Mouse (Mus musculus) forebrain, embryonic 14.5 days (tissue): Measurements from ENCODE around the gene Col23a1. TPM values are rescaled to one million over a fixed set of nuclear protein-coding genes. Genes with fewer than 3 reads are reported as not detected.

Experiments
- ATAC-seq: fragments of 200-750 bp; cut with Nextera tagmentation; 2 replicates; pipeline ENCODE4 v1.8.0; 2017; ENCODE audit warnings: mild to moderate bottlenecking, moderate library complexity
- DNase-seq: peaks from one replicate; pipeline ENCODE4 v3.0.0-alpha.2; 2015; ENCODE audit warnings: low spot score
- H3K27ac ChIP-seq: fragments of 300-500 bp; sonication (generic); 2 replicates; pipeline ENCODE4 v1.5.1; 2014; ENCODE audit warnings: low read depth, mild to moderate bottlenecking, control low read depth, low read length, moderate library complexity
- H3K27me3 ChIP-seq: fragments of 300-500 bp; sonication (generic); replicated peaks from 2 replicates; pipeline ENCODE4 v1.6.1; 2014; ENCODE audit warnings: low read length, control low read depth, mixed read lengths; ENCODE audit not compliant: control insufficient read depth, insufficient read depth
- H3K36me3 ChIP-seq: fragments of 300-500 bp; sonication (generic); 2 replicates; pipeline ENCODE4 v1.6.1; 2014; ENCODE audit warnings: low read length, control low read depth; ENCODE audit not compliant: control insufficient read depth, insufficient read depth
- H3K4me1 ChIP-seq: fragments of 300-500 bp; sonication (generic); 2 replicates; pipeline ENCODE4 v1.6.1; 2014; ENCODE audit warnings: antibody characterized with exemption, low read length, control low read depth; ENCODE audit not compliant: control insufficient read depth, insufficient read depth
- H3K4me2 ChIP-seq: fragments of 300-500 bp; sonication (generic); 2 replicates; pipeline ENCODE4 v1.6.1; 2014; ENCODE audit warnings: mild to moderate bottlenecking, control low read depth, low read length
- H3K4me3 ChIP-seq: fragments of 300-500 bp; sonication (generic); 2 replicates; pipeline ENCODE4 v1.5.1; 2014; ENCODE audit warnings: low read depth, low read length, control low read depth
- H3K9ac ChIP-seq: fragments of 300-500 bp; sonication (generic); 2 replicates; pipeline ENCODE4 v1.6.1; 2014; ENCODE audit warnings: mild to moderate bottlenecking, low read length, control low read depth, moderate library complexity
- H3K9me3 ChIP-seq: fragments of 300-500 bp; sonication (generic); replicated peaks from 2 replicates; pipeline ENCODE4 v1.6.1; 2016; ENCODE audit warnings: low read length, control low read depth, mixed read lengths; ENCODE audit not compliant: control insufficient read depth
- WGBS: fragments of 180-500 bp; shearing (Covaris S2); extraction: QIAGEN DNeasy Blood & Tissue Kit; methylation state at CpG from one replicate; pipeline ENCODE4 v1.1.7; 2014; 5-methylcytosine and 5-hydroxymethylcytosine counted together
- polyA plus RNA-seq: library from polyadenylated mRNA; unstranded; fragments of >200 nt; fragmentation: Nextera tagmentation; extraction: Ambion mirVana; gene quantifications from 2 replicates; pipeline ENCODE4 v1.2.1, GENCODE M21; 2014

Col23a1 gene
- polyA plus RNA-seq, 1 experiment from 2014 or later: 2.5 TPM

- no peaks in the 10 kb centered on the region for H3K36me3 ChIP-seq
- no peak overlapping the region for H3K27ac ChIP-seq
- WGBS: 73% methylated on average over 7 of the region's 7 CpGs
- H3K4me2 ChIP-seq: no peak overlapping the region
- H3K9me3 ChIP-seq: no peaks in the 10 kb centered on the region; the same call in 1 of the 2 replicates
- H3K27me3 ChIP-seq: no peaks in the 10 kb centered on the region
- DNase-seq (no peak), ATAC-seq (no peak)
- H3K9ac ChIP-seq: no peak overlapping the region
- H3K4me1 ChIP-seq: no peaks in the 10 kb centered on the region
- H3K4me3 ChIP-seq: no peak overlapping the region
Measured at GRCm38 (mm10) chr11:51315991-51316810, 26.5 kb downstream of the Col23a1 start.

- H3K36me3 ChIP-seq: no peaks in the 10 kb centered on the region
- no peak for ATAC-seq
- no peaks in the 10 kb centered on the region for H3K27me3 ChIP-seq
- no peak overlapping the region for H3K4me3 ChIP-seq
- no peak for DNase-seq
- H3K4me2 ChIP-seq: no peak overlapping the region
- H3K9me3 ChIP-seq: no peaks in the 10 kb centered on the region; the same call in 1 of the 2 replicates
- no peaks in the 10 kb centered on the region for H3K4me1 ChIP-seq
- no peak overlapping the region for H3K27ac ChIP-seq
- H3K9ac ChIP-seq: no peak overlapping the region
Measured at GRCm38 (mm10) chr11:51320609-51321008, 30.9 kb downstream of the Col23a1 start.

- Histone ChIP-seq H3K9me3 (no peaks in the 10 kb centered on the region), H3K4me1 (no peaks in the 10 kb centered on the region), H3K27me3 (no peaks in the 10 kb centered on the region), H3K9ac (no peak overlapping the region), H3K36me3 (no peaks in the 10 kb centered on the region), H3K4me3 (no peak overlapping the region), H3K27ac (no peak overlapping the region), H3K4me2 (no peak overlapping the region)
- 66% methylated on average over 6 of the region's 6 CpGs for WGBS
- ATAC-seq: no peak
- peak; percentile 30 for DNase-seq
Measured at GRCm38 (mm10) chr11:51326908-51327307, 37.2 kb downstream of the Col23a1 start.

GRCm38 (mm10) chr11:51328387-51328942 lies 38.7 kb downstream of the Col23a1 start:
- no peak for ATAC-seq
- Histone ChIP-seq H3K27ac (no peak overlapping the region), H3K4me1 (no peaks in the 10 kb centered on the region), H3K9ac (no peak overlapping the region), H3K4me3 (no peak overlapping the region), H3K36me3 (no peaks in the 10 kb centered on the region), H3K27me3 (no peaks in the 10 kb centered on the region), H3K9me3 (no peaks in the 10 kb centered on the region), H3K4me2 (no peak overlapping the region)
- 88% methylated on average over 12 of the region's 12 CpGs for WGBS
- DNase-seq: no peak

- H3K4me1 ChIP-seq: no peaks in the 10 kb centered on the region
- no peak overlapping the region for H3K27ac ChIP-seq
- no peak overlapping the region for H3K9ac ChIP-seq
- H3K27me3 ChIP-seq: no peaks in the 10 kb centered on the region
- H3K9me3 ChIP-seq: no peaks in the 10 kb centered on the region
- no peak overlapping the region for H3K4me3 ChIP-seq
- no peak overlapping the region for H3K4me2 ChIP-seq
- 78% methylated on average over 11 of the region's 11 CpGs for WGBS
- no peaks in the 10 kb centered on the region for H3K36me3 ChIP-seq
- ATAC-seq: no peak
- DNase-seq: no peak
Measured at GRCm38 (mm10) chr11:51329837-51330714, 40.4 kb downstream of the Col23a1 start.

GRCm38 (mm10) chr11:51334017-51334416 lies 44.3 kb downstream of the Col23a1 start:
- WGBS: 81% methylated on average over 5 of the region's 5 CpGs
- ATAC-seq (no peak), DNase-seq (no peak)
- H3K9ac ChIP-seq: no peak overlapping the region
- H3K36me3 ChIP-seq: no peaks in the 10 kb centered on the region
- no peaks in the 10 kb centered on the region for H3K9me3 ChIP-seq
- no peaks in the 10 kb centered on the region for H3K4me1 ChIP-seq
- H3K27ac ChIP-seq: no peak overlapping the region
- H3K4me2 ChIP-seq: no peak overlapping the region
- no peaks in the 10 kb centered on the region for H3K27me3 ChIP-seq
- no peak overlapping the region for H3K4me3 ChIP-seq

GRCm38 (mm10) chr11:51337585-51337984 lies 47.9 kb downstream of the Col23a1 start:
- DNase-seq: no peak
- H3K9ac ChIP-seq: no peak overlapping the region
- no peak overlapping the region for H3K4me2 ChIP-seq
- no peaks in the 10 kb centered on the region for H3K4me1 ChIP-seq
- no peak for ATAC-seq
- no peaks in the 10 kb centered on the region for H3K27me3 ChIP-seq
- WGBS: 78% methylated on average over 6 of the region's 6 CpGs
- no peaks in the 10 kb centered on the region for H3K36me3 ChIP-seq
- no peak overlapping the region for H3K27ac ChIP-seq
- no peaks in the 10 kb centered on the region for H3K9me3 ChIP-seq
- no peak overlapping the region for H3K4me3 ChIP-seq

GRCm38 (mm10) chr11:51338416-51338815 lies 48.7 kb downstream of the Col23a1 start:
- Histone ChIP-seq H3K9me3 (no peaks in the 10 kb centered on the region), H3K4me1 (no peaks in the 10 kb centered on the region), H3K27me3 (no peaks in the 10 kb centered on the region), H3K4me3 (no peak overlapping the region), H3K36me3 (no peaks in the 10 kb centered on the region), H3K9ac (no peak overlapping the region), H3K4me2 (no peak overlapping the region), H3K27ac (no peak overlapping the region)
- ATAC-seq (no peak), DNase-seq (no peak)
- 74% methylated on average over 7 of the region's 7 CpGs for WGBS
